Mouse (Mus musculus): ENCODE measurements at regions not wholly inside any gene's neighbourhood (a gene's known extent, or its start where the extent isn't known, plus 50 kb on each side); places are given as distances from the start of the nearest gene placed in this dataset.
A peak's percentile ranks its signal among the peaks of the same experiment; 100 is the strongest.

- no peak for DNase-seq (ENCODE audit: low spot score in 2 of 2)
These were observed 82.4 kb upstream of the Nkx1-1 start for GRCm38 (mm10) chr5:33516211-33516610.

- DNase-seq (ENCODE audit: low spot score in 2 of 2): no peak
These were observed 78.6 kb upstream of the Nkx1-1 start for GRCm38 (mm10) chr5:33512253-33512884.

- no peak for DNase-seq (ENCODE audit: low spot score in 2 of 2)
These were observed 77.9 kb upstream of the Nkx1-1 start for GRCm38 (mm10) chr5:33511529-33512252.

GRCm38 (mm10) chr5:33505786-33506185, 72.0 kb upstream of the Nkx1-1 start:
- DNase-seq (ENCODE audit: low spot score in 2 of 2): no peak

- DNase-seq (ENCODE audit: low spot score in 2 of 2): no peak
These were observed 68.1 kb upstream of the Nkx1-1 start for GRCm38 (mm10) chr5:33501735-33502495.

- DNase-seq (ENCODE audit: low spot score in 2 of 2): no peak
These were observed 67.4 kb upstream of the Nkx1-1 start for GRCm38 (mm10) chr5:33501211-33501610.

GRCm38 (mm10) chr5:33495900-33496529, 62.2 kb upstream of the Nkx1-1 start:
- peak; percentile 45 to 68 for DNase-seq (ENCODE audit: low spot score in 2 of 2)

GRCm38 (mm10) chr5:33495276-33495675, 61.5 kb upstream of the Nkx1-1 start:
- no peak for DNase-seq (ENCODE audit: low spot score in 2 of 2)

- no peak for DNase-seq (ENCODE audit: low spot score in 2 of 2)
These were observed 59.0 kb upstream of the Nkx1-1 start for GRCm38 (mm10) chr5:33492604-33493315.

- no peak for DNase-seq (ENCODE audit: low spot score in 2 of 2)
These were observed 55.5 kb upstream of the Nkx1-1 start for GRCm38 (mm10) chr5:33489286-33489685.

GRCm38 (mm10) chr5:33488152-33488561, 54.4 kb upstream of the Nkx1-1 start:
- DNase-seq (ENCODE audit: low spot score in 2 of 2): no peak

- DNase-seq (ENCODE audit: low spot score in 2 of 2): no peak
These were observed 52.0 kb upstream of the Nkx1-1 start for GRCm38 (mm10) chr5:33485765-33486164.
